Mouse (Mus musculus) heart, embryonic 13.5 days (tissue): ENCODE measurements around the gene Cltb. TPM values are rescaled to one million over a fixed set of nuclear protein-coding genes. Genes with fewer than 3 reads are reported as not detected.
A peak's percentile ranks its signal among the peaks of the same experiment; 100 is the strongest.

Experiments used
- ATAC-seq: fragments of 200-750 bp; cut with Nextera tagmentation; 2 replicates; pipeline ENCODE4 v1.8.0; 2017; ENCODE audit warnings: moderate TSS enrichment; ENCODE audit not compliant: insufficient number of reproducible peaks, low FRiP score, low TSS enrichment; ENCODE audit errors: extremely low read depth
- H3K27ac ChIP-seq: fragments of 300-500 bp; sonication (generic); replicated peaks from 2 replicates; pipeline ENCODE4 v1.5.1; 2015; ENCODE audit warnings: moderate library complexity, mild to moderate bottlenecking, inconsistent platforms
- H3K27me3 ChIP-seq: fragments of 300-500 bp; sonication (generic); replicated peaks from 2 replicates; pipeline ENCODE4 v1.6.1; 2015; ENCODE audit warnings: mild to moderate bottlenecking, inconsistent platforms
- H3K36me3 ChIP-seq: fragments of 300-500 bp; sonication (generic); 2 replicates; pipeline ENCODE4 v1.6.1; 2015; ENCODE audit warnings: mild to moderate bottlenecking, inconsistent platforms
- H3K4me1 ChIP-seq: fragments of 300-500 bp; sonication (generic); 2 replicates; pipeline ENCODE4 v1.6.1; 2015; ENCODE audit warnings: inconsistent platforms
- H3K4me2 ChIP-seq: fragments of 300-500 bp; sonication (generic); 2 replicates; pipeline ENCODE4 v1.6.1; 2015; ENCODE audit warnings: inconsistent platforms, mild to moderate bottlenecking, moderate library complexity
- H3K4me3 ChIP-seq: fragments of 300-500 bp; sonication (generic); 2 replicates; pipeline ENCODE4 v1.5.1; 2015; ENCODE audit warnings: moderate library complexity, mild to moderate bottlenecking, inconsistent platforms
- H3K9ac ChIP-seq: fragments of 300-500 bp; sonication (generic); 2 replicates; pipeline ENCODE4 v1.6.1; 2015; ENCODE audit warnings: inconsistent platforms, mild to moderate bottlenecking, moderate library complexity
- H3K9me3 ChIP-seq: fragments of 300-500 bp; sonication (generic); 2 replicates; pipeline ENCODE4 v1.6.1; 2016; ENCODE audit warnings: inconsistent platforms
- WGBS: fragments of 180-500 bp; shearing (Covaris S2); methylation state at CpG from one replicate; pipeline ENCODE4 v1.1.7; 2015; ENCODE audit warnings: mixed read lengths; 5-methylcytosine and 5-hydroxymethylcytosine counted together
- polyA plus RNA-seq: library from polyadenylated mRNA; unstranded; fragments of >200 nt; fragmentation: Nextera tagmentation; extraction: Ambion mirVana; gene quantifications from 2 replicates; pipeline ENCODE4 v1.2.1, GENCODE M21; 2015

The Cltb gene
- polyA plus RNA-seq, 1 experiment from 2014 or later: 44.6 TPM

DNA sequence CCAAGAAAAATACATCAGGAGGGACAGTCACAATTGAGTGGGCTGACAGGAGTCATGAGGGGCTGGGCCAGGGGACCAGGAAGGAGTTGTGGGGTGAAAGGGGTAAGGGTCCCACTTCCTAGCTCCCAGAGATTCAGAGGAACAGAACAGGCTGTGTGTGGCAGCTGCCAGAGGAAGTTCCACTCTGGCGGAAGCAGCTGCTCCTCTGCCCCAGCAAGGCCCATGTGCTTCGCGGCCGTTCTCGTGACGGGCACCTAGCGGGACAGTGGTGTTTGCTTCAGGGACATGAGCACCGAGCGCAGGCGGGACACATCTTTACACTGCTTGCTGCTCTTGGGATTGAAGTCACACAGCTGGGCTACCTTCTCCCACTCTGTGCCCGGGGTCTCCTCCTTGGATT is 17.5 kb downstream of the Cltb start:
- peaks cover 59% of the 10 kb centered on the region for H3K4me1 ChIP-seq
- no peaks in the 10 kb centered on the region for H3K9me3 ChIP-seq
- H3K4me3 ChIP-seq: no peak overlapping the region
- H3K27me3 ChIP-seq: no peaks in the 10 kb centered on the region
- H3K9ac ChIP-seq: no peak overlapping the region
- no peak overlapping the region for H3K27ac ChIP-seq
- ATAC-seq: no peak
- H3K36me3 ChIP-seq: peaks cover 36% of the 10 kb centered on the region
- WGBS: 90% methylated on average over 11 of the region's 11 CpGs
- H3K4me2 ChIP-seq: no peak overlapping the region

GRCm38 (mm10) chr13:54591776-54592356 is 19.3 kb downstream of the Cltb start:
- H3K9me3 ChIP-seq: no peaks in the 10 kb centered on the region
- peak overlapping the region; percentile 90 for H3K4me2 ChIP-seq
- H3K9ac ChIP-seq: no peak overlapping the region
- no peak overlapping the region for H3K27ac ChIP-seq
- H3K27me3 ChIP-seq: no peaks in the 10 kb centered on the region
- WGBS: 87% methylated on average over 8 of the region's 8 CpGs
- H3K36me3 ChIP-seq: peaks cover 48% of the 10 kb centered on the region
- no peak for ATAC-seq
- H3K4me1 ChIP-seq: peaks cover 45% of the 10 kb centered on the region
- peak overlapping the region; percentile 97 for H3K4me3 ChIP-seq

- Histone ChIP-seq H3K9me3 (no peaks in the 10 kb centered on the region), H3K4me2 (peak within 1 kb of the TSS; percentile 90), H3K9ac (peak within 1 kb of the TSS; percentile 97), H3K36me3 (peaks cover 61% of the 10 kb centered on the region), H3K4me1 (peaks cover 29% of the 10 kb centered on the region), H3K27me3 (no peaks in the 10 kb centered on the region), H3K27ac (peak within 1 kb of the TSS; percentile 89), H3K4me3 (peak within 1 kb of the TSS; percentile 97)
- peak; percentile 94 for ATAC-seq
- WGBS: under 1% methylated on average over 51 of the region's 51 CpGs
Observed at GRCm38 (mm10) chr13:54589996-54590951, 20.9 kb downstream of the Cltb start, which contains the start of the genes Nop16 and Higd2a. TSS of gene Nop16 (minus strand) at chr13:54590090. TSS of gene Higd2a (plus strand) at chr13:54590207.

GRCm38 (mm10) chr13:54589414-54589995 is 21.6 kb downstream of the Cltb start:
- Histone ChIP-seq H3K9ac (peak overlapping the region; percentile 84), H3K36me3 (peaks cover 67% of the 10 kb centered on the region), H3K27me3 (no peaks in the 10 kb centered on the region), H3K4me3 (peak overlapping the region; percentile 97), H3K4me1 (peaks cover 24% of the 10 kb centered on the region), H3K4me2 (peak overlapping the region; percentile 87), H3K27ac (peak overlapping the region; percentile 61), H3K9me3 (no peaks in the 10 kb centered on the region)
- WGBS: 1% methylated on average over 24 of the region's 24 CpGs
- ATAC-seq: no peak; the same call in 1 of the 2 replicates

DNA sequence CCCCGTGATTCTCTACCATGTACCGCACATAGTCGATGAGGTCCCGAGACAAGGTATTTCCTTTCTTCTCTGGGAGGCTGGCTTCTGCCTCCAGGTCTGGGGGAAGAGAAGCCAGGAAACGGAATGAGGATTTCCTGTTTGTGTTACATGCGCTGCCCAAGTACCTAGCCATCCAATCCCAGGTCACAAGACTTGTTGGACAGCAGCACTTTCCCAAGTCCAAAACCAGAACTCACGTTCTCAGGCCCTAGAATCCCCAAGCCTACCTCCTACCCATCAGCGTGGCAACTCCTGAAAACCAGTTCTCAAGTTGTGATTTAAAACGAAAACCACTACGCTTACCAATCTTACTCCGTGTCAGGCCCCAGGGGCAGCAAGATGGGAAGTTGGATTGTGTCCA is 25.3 kb downstream of the Cltb start:
- H3K4me1 ChIP-seq: peaks cover 12% of the 10 kb centered on the region
- 81% methylated on average over 11 of the region's 11 CpGs for WGBS
- H3K27me3 ChIP-seq: no peaks in the 10 kb centered on the region
- no peak overlapping the region for H3K4me2 ChIP-seq
- no peak for ATAC-seq
- H3K4me3 ChIP-seq: no peak overlapping the region
- H3K27ac ChIP-seq: no peak overlapping the region
- H3K36me3 ChIP-seq: peaks cover 80% of the 10 kb centered on the region
- no peak overlapping the region for H3K9ac ChIP-seq
- H3K9me3 ChIP-seq: no peaks in the 10 kb centered on the region

DNA sequence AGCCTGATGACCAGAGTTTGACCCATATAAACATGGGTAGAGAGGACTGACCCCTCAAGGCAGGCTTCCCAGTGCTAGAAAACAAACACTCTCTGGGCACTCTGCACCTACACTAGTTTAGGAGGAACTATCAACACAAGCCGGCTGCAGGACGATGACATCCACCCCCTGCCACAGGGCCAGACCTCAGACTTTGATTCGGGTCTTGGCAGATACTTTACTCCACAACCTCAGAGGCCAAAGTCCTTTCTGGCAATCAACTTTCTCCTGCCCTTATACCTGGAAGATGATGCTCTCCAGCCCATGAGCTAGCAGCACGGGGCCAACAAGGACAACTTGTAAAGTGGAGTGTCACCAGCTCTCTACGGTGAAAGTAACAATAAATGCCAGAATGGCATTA is 28.3 kb downstream of the Cltb start:
- Histone ChIP-seq H3K27ac (no peak overlapping the region), H3K4me3 (no peak overlapping the region), H3K9ac (no peak overlapping the region), H3K36me3 (peaks cover 99% of the 10 kb centered on the region), H3K9me3 (no peaks in the 10 kb centered on the region), H3K4me1 (0 out of 2 replicates have a peak, but pooled peaks cover 3% of the 10 kb centered on the region), H3K27me3 (no peaks in the 10 kb centered on the region), H3K4me2 (no peak overlapping the region)
- no peak for ATAC-seq
- 85% methylated on average over 5 of the region's 5 CpGs for WGBS

- Histone ChIP-seq H3K4me1 (0 out of 2 replicates have a peak, but pooled peaks cover 3% of the 10 kb centered on the region), H3K9me3 (no peaks in the 10 kb centered on the region), H3K27me3 (no peaks in the 10 kb centered on the region), H3K4me2 (no peak overlapping the region), H3K4me3 (no peak overlapping the region), H3K27ac (no peak overlapping the region), H3K9ac (no peak overlapping the region), H3K36me3 (peaks cover 99% of the 10 kb centered on the region)
- 76% methylated on average over 10 of the region's 10 CpGs for WGBS
- ATAC-seq: no peak
Observed at GRCm38 (mm10) chr13:54582126-54582525, 29.0 kb downstream of the Cltb start.

DNA sequence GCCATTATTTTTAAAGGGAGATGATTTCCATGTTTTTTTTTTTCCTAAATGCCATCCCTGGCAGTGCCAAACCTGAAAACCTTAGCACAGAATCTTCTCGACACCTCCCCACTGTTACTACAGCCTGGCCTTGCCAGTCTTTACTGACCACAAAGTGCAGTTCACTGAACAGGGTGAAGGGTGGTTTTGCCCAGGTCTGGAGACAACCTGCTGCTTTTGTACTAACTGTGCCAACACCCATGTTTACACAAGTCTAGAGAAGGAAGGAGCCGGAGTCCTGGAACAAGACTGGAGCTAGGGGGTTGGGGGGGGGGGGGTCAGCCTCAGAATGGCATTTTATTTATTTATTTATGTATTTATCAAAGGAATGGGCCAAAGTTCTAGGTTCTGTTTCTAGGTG is 29.8 kb downstream of the Cltb start:
- H3K36me3 ChIP-seq: peaks cover 98% of the 10 kb centered on the region
- H3K4me1 ChIP-seq: peaks cover 8% of the 10 kb centered on the region; the same call in 1 of the 2 replicates
- no peak for ATAC-seq
- no peak overlapping the region for H3K9ac ChIP-seq
- no peaks in the 10 kb centered on the region for H3K9me3 ChIP-seq
- H3K4me2 ChIP-seq: no peak overlapping the region
- no peak overlapping the region for H3K27ac ChIP-seq
- H3K4me3 ChIP-seq: no peak overlapping the region
- 65% methylated on average over 2 of the region's 2 CpGs for WGBS
- no peaks in the 10 kb centered on the region for H3K27me3 ChIP-seq

DNA sequence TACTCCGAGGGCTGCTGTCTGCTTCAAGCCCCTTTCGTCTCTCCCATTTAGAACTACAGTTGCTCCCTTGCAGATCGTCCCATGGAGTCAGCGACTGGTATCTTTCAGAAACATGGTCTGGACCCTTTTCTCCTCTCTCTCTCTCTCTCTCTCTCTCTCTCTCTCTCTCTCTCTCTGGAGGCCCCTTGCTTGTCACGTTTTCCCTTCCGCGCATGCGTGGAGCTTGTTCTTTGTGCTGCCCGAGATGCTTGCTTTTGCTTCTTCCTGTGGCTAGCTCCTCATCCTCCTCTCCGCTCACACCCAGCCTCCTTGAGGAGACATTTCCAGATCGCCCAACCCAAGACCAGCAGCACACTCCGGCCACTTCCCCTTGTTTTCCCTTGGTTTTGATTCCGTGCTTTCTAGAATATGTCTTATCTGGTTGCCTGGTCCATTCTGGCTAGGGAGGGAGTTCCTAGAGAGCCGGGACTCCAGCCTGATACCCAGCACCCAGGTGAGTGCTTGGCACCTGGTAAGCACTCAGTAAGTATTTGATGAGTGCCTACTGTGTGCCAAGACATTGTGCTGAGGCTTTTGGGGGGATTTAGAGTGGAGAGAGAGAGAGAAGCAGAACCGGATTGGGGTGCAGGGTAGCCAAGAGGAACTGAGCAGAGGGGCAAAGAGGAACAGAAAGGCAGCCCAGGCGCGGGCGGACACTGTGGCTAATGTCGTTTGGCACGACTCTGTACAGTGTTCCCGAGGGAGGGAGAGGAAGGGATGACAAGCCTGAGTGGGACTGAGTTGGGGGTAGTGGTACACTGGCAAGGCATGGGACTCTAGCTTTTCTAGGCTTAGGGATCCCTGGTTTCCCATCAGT is 33.3 kb downstream of the Cltb start:
- no peak for ATAC-seq
- H3K4me1 ChIP-seq: peaks cover 23% of the 10 kb centered on the region
- peaks cover 67% of the 10 kb centered on the region for H3K36me3 ChIP-seq
- 78% methylated on average over 21 of the region's 21 CpGs for WGBS
- peak overlapping the region; percentile 1; the same call in 1 of the 2 replicates for H3K4me3 ChIP-seq
- H3K9me3 ChIP-seq: no peaks in the 10 kb centered on the region
- H3K27ac ChIP-seq: no peak overlapping the region
- no peak overlapping the region for H3K9ac ChIP-seq
- no peak overlapping the region for H3K4me2 ChIP-seq
- H3K27me3 ChIP-seq: no peaks in the 10 kb centered on the region

GRCm38 (mm10) chr13:54575489-54575888 is 35.7 kb downstream of the Cltb start:
- Histone ChIP-seq H3K27me3 (no peaks in the 10 kb centered on the region), H3K9ac (peak overlapping the region; percentile 94), H3K4me1 (peaks cover 30% of the 10 kb centered on the region), H3K4me2 (peak overlapping the region; percentile 83), H3K9me3 (no peaks in the 10 kb centered on the region), H3K4me3 (peak overlapping the region; percentile 92), H3K36me3 (peaks cover 43% of the 10 kb centered on the region), H3K27ac (peak overlapping the region; percentile 85)
- no peak for ATAC-seq
- 4% methylated on average over 19 of the region's 19 CpGs for WGBS
